Mouse (Mus musculus) stomach, embryonic 14.5 days (tissue): ENCODE data around the gene Adamts8. TPM values are rescaled to one million over a fixed set of nuclear protein-coding genes. Genes with fewer than 3 reads are reported as not detected.

Experiments used
- ATAC-seq: fragments of 200-750 bp; cut with Nextera tagmentation; 2 replicates; pipeline ENCODE4 v1.8.0; 2017; ENCODE audit warnings: low read depth, moderate TSS enrichment; ENCODE audit not compliant: insufficient number of reproducible peaks, insufficient read depth, low FRiP score
- H3K27ac ChIP-seq: fragments of 300-500 bp; sonication (generic); 2 replicates; pipeline ENCODE4 v1.5.1; 2014; ENCODE audit warnings: mild to moderate bottlenecking, low read length, moderate library complexity, mixed read lengths
- H3K27me3 ChIP-seq: fragments of 300-500 bp; sonication (generic); 2 replicates; pipeline ENCODE4 v1.6.1; 2014; ENCODE audit warnings: low read length, control low read depth, mixed read lengths; ENCODE audit not compliant: control insufficient read depth, insufficient read depth
- H3K36me3 ChIP-seq: fragments of 300-500 bp; sonication (generic); 2 replicates; pipeline ENCODE4 v1.6.1; 2014; ENCODE audit warnings: mild to moderate bottlenecking, control low read depth, low read length, moderate library complexity, mixed read lengths; ENCODE audit not compliant: control insufficient read depth, insufficient read depth
- H3K4me1 ChIP-seq: fragments of 300-500 bp; sonication (generic); 2 replicates; pipeline ENCODE4 v1.6.1; 2014; ENCODE audit warnings: low read length, control low read depth, mixed read lengths; ENCODE audit not compliant: control insufficient read depth, insufficient read depth
- H3K4me2 ChIP-seq: fragments of 300-500 bp; sonication (generic); replicated peaks from 2 replicates; pipeline ENCODE4 v1.6.1; 2014; ENCODE audit warnings: low read depth, low read length, control low read depth
- H3K4me3 ChIP-seq: fragments of 300-500 bp; sonication (generic); 2 replicates; pipeline ENCODE4 v1.5.1; 2014; ENCODE audit warnings: low read depth, low read length, control low read depth
- H3K9ac ChIP-seq: fragments of 300-500 bp; sonication (generic); replicated peaks from 2 replicates; pipeline ENCODE4 v1.6.1; 2014; ENCODE audit warnings: low read depth, mild to moderate bottlenecking, control low read depth, low read length, moderate library complexity, mixed read lengths
- H3K9me3 ChIP-seq: fragments of 300-500 bp; sonication (generic); 2 replicates; pipeline ENCODE4 v1.6.1; 2016; ENCODE audit warnings: low read depth, low read length, control low read depth; ENCODE audit not compliant: control insufficient read depth
- WGBS: fragments of 180-500 bp; shearing (Covaris S2); extraction: QIAGEN DNeasy Blood & Tissue Kit; methylation state at CpG from one replicate; pipeline ENCODE4 v1.1.7; 2014; 5-methylcytosine and 5-hydroxymethylcytosine counted together
- polyA plus RNA-seq: library from polyadenylated mRNA; unstranded; fragments of >200 nt; fragmentation: Nextera tagmentation; extraction: Ambion mirVana; gene quantifications from 2 replicates; pipeline ENCODE4 v1.2.1, GENCODE M21; 2014

The Adamts8 gene
- polyA plus RNA-seq, 1 experiment from 2014 or later = 8.1 TPM

DNA sequence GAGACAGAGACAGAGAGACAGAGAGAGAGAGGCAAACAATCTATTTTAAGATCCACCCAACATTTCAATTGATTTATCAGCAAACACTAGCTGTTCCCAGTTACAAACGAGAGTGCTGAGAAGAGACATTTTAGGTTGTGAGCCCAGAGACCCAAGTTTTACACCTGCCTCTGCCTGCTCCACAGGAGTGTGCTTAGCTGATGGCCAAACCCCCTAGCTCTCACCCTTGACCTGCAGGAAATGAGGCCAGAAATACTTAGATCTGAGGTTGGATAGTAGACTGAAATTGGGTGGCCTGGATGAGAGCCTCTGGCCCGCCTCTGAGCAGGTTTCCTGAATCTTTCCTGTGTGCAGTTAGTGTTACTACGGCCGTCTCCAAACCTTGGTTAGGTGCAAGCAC, 35.9 kb upstream of the Adamts8 start:
- no peaks in the 10 kb centered on the region for H3K27me3 ChIP-seq
- ATAC-seq = no peak
- no peaks in the 10 kb centered on the region for H3K9me3 ChIP-seq
- no peak overlapping the region for H3K4me2 ChIP-seq
- no peak overlapping the region for H3K27ac ChIP-seq
- H3K4me3 ChIP-seq = no peak overlapping the region
- 74% methylated on average over 4 of the region's 4 CpGs for WGBS
- H3K4me1 ChIP-seq = no peaks in the 10 kb centered on the region
- peaks cover 7% of the 10 kb centered on the region for H3K36me3 ChIP-seq
- no peak overlapping the region for H3K9ac ChIP-seq

- H3K27me3 ChIP-seq = no peaks in the 10 kb centered on the region
- peaks cover 7% of the 10 kb centered on the region for H3K36me3 ChIP-seq
- no peaks in the 10 kb centered on the region; the same call in 1 of the 2 replicates for H3K4me1 ChIP-seq
- no peak overlapping the region for H3K4me2 ChIP-seq
- H3K27ac ChIP-seq = no peak overlapping the region
- H3K9me3 ChIP-seq = no peaks in the 10 kb centered on the region
- H3K4me3 ChIP-seq = no peak overlapping the region
- WGBS = 34% methylated on average over 5 of the region's 5 CpGs
- H3K9ac ChIP-seq = no peak overlapping the region
- ATAC-seq = no peak
Measured at GRCm38 (mm10) chr9:30907677-30908295, 34.6 kb upstream of the Adamts8 start.

GRCm38 (mm10) chr9:30908296-30908690, 34.1 kb upstream of the Adamts8 start:
- ATAC-seq = no peak
- no peak overlapping the region for H3K27ac ChIP-seq
- no peak overlapping the region for H3K4me3 ChIP-seq
- H3K9me3 ChIP-seq = no peaks in the 10 kb centered on the region
- no peak overlapping the region for H3K4me2 ChIP-seq
- H3K27me3 ChIP-seq = no peaks in the 10 kb centered on the region
- WGBS = 52% methylated on average over 5 of the region's 5 CpGs
- H3K4me1 ChIP-seq = no peaks in the 10 kb centered on the region; the same call in 1 of the 2 replicates
- H3K36me3 ChIP-seq = peaks cover 7% of the 10 kb centered on the region
- H3K9ac ChIP-seq = no peak overlapping the region

DNA sequence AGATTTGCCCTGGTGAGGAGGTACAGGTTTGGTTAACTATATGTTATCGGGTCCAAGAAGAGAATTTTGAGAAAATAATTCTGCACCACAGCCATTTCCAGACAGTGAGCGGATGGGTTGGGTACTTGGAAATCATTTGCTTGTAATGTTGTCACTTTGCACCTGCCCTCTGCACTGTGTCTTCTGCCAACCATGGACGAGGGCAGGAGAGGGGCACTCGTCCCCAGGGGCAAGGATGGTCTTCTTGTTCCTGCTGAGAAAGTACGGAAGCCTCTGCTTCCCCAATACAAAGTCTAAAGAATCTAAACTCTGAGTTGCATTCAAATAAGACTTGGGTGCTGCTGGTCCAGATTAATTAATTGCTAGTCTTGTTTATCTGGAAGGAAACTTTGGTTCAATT, 33.4 kb upstream of the Adamts8 start:
- ATAC-seq = no peak
- Histone ChIP-seq H3K36me3 (peaks cover 7% of the 10 kb centered on the region; the same call in 1 of the 2 replicates), H3K9me3 (no peaks in the 10 kb centered on the region), H3K4me3 (no peak overlapping the region), H3K27me3 (no peaks in the 10 kb centered on the region), H3K27ac (no peak overlapping the region), H3K9ac (no peak overlapping the region), H3K4me2 (no peak overlapping the region), H3K4me1 (no peaks in the 10 kb centered on the region; the same call in 1 of the 2 replicates)
- 86% methylated on average over 5 of the region's 5 CpGs for WGBS

- Histone ChIP-seq H3K9ac (no peak overlapping the region), H3K4me2 (no peak overlapping the region), H3K36me3 (no peaks in the 10 kb centered on the region), H3K4me1 (no peaks in the 10 kb centered on the region; the same call in 1 of the 2 replicates), H3K9me3 (no peaks in the 10 kb centered on the region), H3K27me3 (no peaks in the 10 kb centered on the region), H3K27ac (no peak overlapping the region), H3K4me3 (no peak overlapping the region)
- WGBS = 87% methylated on average over 5 of the region's 5 CpGs
- no peak for ATAC-seq
Measured at GRCm38 (mm10) chr9:30910491-30910890, 31.9 kb upstream of the Adamts8 start.

DNA sequence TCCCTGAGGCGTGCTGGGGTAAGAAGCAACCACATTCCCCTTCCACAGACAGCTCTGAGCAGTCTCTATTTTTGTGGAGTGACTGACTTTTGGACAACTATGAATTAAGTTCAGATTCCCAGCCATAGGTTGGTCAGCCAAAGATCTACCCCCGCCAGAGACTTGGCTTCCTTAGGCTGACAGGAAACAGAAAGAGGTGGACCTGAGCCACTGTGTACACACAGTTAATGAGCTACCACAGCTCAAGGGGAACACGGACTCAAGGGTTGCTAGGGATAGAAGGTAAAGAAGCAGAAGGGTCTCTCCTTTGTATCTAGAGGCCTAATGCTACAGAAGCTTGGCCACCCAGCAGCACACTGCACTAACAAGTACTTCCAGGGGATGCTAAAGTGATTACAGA, 30.2 kb upstream of the Adamts8 start:
- no peak for ATAC-seq
- Histone ChIP-seq H3K9me3 (no peaks in the 10 kb centered on the region), H3K27ac (no peak overlapping the region), H3K4me1 (no peaks in the 10 kb centered on the region; the same call in 1 of the 2 replicates), H3K4me3 (no peak overlapping the region), H3K36me3 (no peaks in the 10 kb centered on the region), H3K4me2 (no peak overlapping the region), H3K9ac (no peak overlapping the region), H3K27me3 (no peaks in the 10 kb centered on the region)
- 53% methylated on average over 3 of the region's 3 CpGs for WGBS

- no peaks in the 10 kb centered on the region; the same call in 1 of the 2 replicates for H3K4me1 ChIP-seq
- WGBS = 55% methylated on average over 3 of the region's 3 CpGs
- H3K27ac ChIP-seq = no peak overlapping the region
- no peak overlapping the region for H3K9ac ChIP-seq
- no peaks in the 10 kb centered on the region for H3K9me3 ChIP-seq
- no peak for ATAC-seq
- H3K4me2 ChIP-seq = no peak overlapping the region
- no peaks in the 10 kb centered on the region for H3K27me3 ChIP-seq
- no peaks in the 10 kb centered on the region for H3K36me3 ChIP-seq
- no peak overlapping the region for H3K4me3 ChIP-seq
Measured at GRCm38 (mm10) chr9:30913429-30913828, 28.9 kb upstream of the Adamts8 start.

GRCm38 (mm10) chr9:30914241-30914640, 28.1 kb upstream of the Adamts8 start:
- WGBS = 87% methylated on average over 2 of the region's 2 CpGs
- no peak overlapping the region for H3K4me3 ChIP-seq
- H3K9ac ChIP-seq = no peak overlapping the region
- no peaks in the 10 kb centered on the region; the same call in 1 of the 2 replicates for H3K4me1 ChIP-seq
- no peaks in the 10 kb centered on the region for H3K27me3 ChIP-seq
- H3K4me2 ChIP-seq = no peak overlapping the region
- H3K27ac ChIP-seq = no peak overlapping the region
- H3K9me3 ChIP-seq = no peaks in the 10 kb centered on the region
- H3K36me3 ChIP-seq = no peaks in the 10 kb centered on the region
- no peak for ATAC-seq
